Mouse (Mus musculus) heart, postnatal 0 days (tissue): ENCODE results near the gene Grb2.

ENCODE experiments used
- CTCF ChIP-seq: IDR thresholded peaks from 2 replicates; pipeline ENCODE4 v1.5.1; 2016; ENCODE audit warnings: antibody characterized with exemption, control low read depth, low read depth
- EP300 ChIP-seq: IDR thresholded peaks from 2 replicates; pipeline ENCODE4 v1.6.1; 2016; ENCODE audit warnings: antibody characterized with exemption, low read depth

GRCm38 (mm10) chr11:115691013-115691412 lies 17.4 kb downstream of the Grb2 start:
- TF ChIP-seq CTCF (no peak), EP300 (no peak; the same call in 1 of the 2 replicates)
